Mouse (Mus musculus) G1E (cell line): ENCODE measurements at regions not wholly inside any gene's neighbourhood (a gene's known extent, or its start where the extent isn't known, plus 50 kb on each side); places are given as distances from the start of the nearest gene placed in this dataset.

ENCODE experiments used
- CTCF ChIP-seq: IDR thresholded peaks from 2 replicates; pipeline ENCODE4 v1.5.1; 2012; ENCODE audit warnings: low read depth, low read length, inconsistent platforms, mixed read lengths
- GATA1 ChIP-seq: IDR thresholded peaks from 2 replicates; pipeline ENCODE4 v1.6.1; 2012; ENCODE audit warnings: borderline replicate concordance, low read length, inconsistent platforms, mixed read lengths
- POLR2AphosphoS5 ChIP-seq: IDR thresholded peaks from 2 replicates; pipeline ENCODE4 v1.6.1; 2012; ENCODE audit warnings: low read depth, low read length, inconsistent platforms; ENCODE audit not compliant: insufficient replicate concordance
- TAL1 ChIP-seq: conservative IDR thresholded peaks from 2 replicates; pipeline ENCODE4 v1.6.1; 2012; ENCODE audit warnings: low read depth, low read length, inconsistent platforms, mixed read lengths

DNA sequence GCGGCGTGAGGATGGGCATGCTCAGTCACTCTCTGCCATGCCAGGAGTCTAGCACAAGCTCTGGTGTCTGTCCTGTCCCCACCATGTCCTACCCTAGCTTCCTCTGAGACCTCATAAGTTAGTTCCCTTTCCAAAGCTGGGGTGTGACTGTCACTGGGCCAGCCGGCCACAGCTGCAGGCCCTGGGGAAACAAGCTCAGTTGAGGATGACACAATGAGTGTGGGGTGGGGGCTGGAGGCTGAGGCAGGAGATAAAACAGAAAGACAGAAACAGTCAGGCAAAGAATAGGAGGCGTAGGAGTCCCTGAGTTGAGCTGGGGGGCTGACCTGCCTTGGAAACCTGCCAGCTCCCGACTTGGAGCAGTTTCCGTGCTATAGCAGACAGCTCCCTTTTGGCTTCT, 80.9 kb upstream of the Teddm2 start:
- TF ChIP-seq CTCF (no peak), GATA1 (no peak), TAL1 (no peak), POLR2AphosphoS5 (no peak)
